Mouse (Mus musculus): ENCODE results near the gene Eml1. TPM values are rescaled to one million over a fixed set of nuclear protein-coding genes. Genes with fewer than 3 reads are reported as not detected.

The Eml1 gene
- total RNA-seq, 1 experiment: 4.2 TPM

DNA sequence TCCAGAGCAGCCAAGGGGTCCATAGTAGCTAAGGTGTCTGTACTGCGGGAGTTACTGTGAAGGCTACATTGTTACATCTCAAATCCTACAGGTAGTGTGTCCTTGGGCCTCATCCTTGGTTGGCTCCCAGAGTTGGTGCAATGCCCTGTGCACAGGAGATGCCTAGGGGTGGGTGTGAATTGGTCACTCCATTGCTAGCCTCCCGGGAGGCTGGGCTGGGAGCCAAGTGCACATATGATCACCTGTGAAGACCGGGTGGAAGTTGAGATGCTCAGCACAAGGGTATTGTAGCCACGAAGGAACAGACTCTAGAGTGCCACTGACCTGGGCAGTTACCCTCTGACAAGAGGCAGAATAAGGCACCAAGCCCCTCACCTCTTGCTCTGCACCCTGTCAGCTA is 22.3 kb downstream of the Eml1 start:
- DNase-seq (ENCODE audit: low read depth, low spot score): no peak
- TF ChIP-seq MAFK (IDR thresholded peaks at IDR 0.05; ENCODE audit: insufficient read depth, low read depth, low read length) (no peak), ZNF384 (IDR thresholded peaks at IDR 0.05; ENCODE audit: low read depth, low read length) (no peak), ZC3H11A (IDR thresholded peaks at IDR 0.05; ENCODE audit: borderline replicate concordance, low read depth, low read length) (no peak), HCFC1 (IDR thresholded peaks at IDR 0.05; ENCODE audit: borderline replicate concordance, insufficient read depth, low read length) (no peak), CHD2 (IDR thresholded peaks at IDR 0.05; ENCODE audit: low read depth, low read length) (no peak)
- Histone ChIP-seq H3K4me3 (ENCODE audit: insufficient read depth in 1 of 2, low read depth in 1 of 2, low read length in 2 of 2, poor library complexity in 1 of 2, severe bottlenecking in 1 of 2) (no peak overlapping the region), H3K36me3 (ENCODE audit: control insufficient read depth, insufficient read depth, low read length, poor library complexity, severe bottlenecking) (no peaks in the 10 kb centered on the region), H3K9me3 (ENCODE audit: control insufficient read depth, insufficient read depth, low read depth, low read length) (no peaks in the 10 kb centered on the region), H3K4me1 (ENCODE audit: control insufficient read depth in 2 of 2, insufficient read depth in 2 of 2, low read length in 2 of 2, poor library complexity in 1 of 2) (no peaks in the 10 kb centered on the region; a peak in 1 of 4 replicates), H3K27ac (ENCODE audit: insufficient read depth, low read depth, low read length, poor library complexity, severe bottlenecking) (no peak overlapping the region), H3K9ac (ENCODE audit: insufficient read depth, low read depth, low read length, poor library complexity, severe bottlenecking) (no peak overlapping the region)
- in situ Hi-C loops (cut with MboI; ENCODE audit: low sequenced_read_pairs in 2 of 2, unreplicated experiment in 2 of 2): no loop called here

DNA sequence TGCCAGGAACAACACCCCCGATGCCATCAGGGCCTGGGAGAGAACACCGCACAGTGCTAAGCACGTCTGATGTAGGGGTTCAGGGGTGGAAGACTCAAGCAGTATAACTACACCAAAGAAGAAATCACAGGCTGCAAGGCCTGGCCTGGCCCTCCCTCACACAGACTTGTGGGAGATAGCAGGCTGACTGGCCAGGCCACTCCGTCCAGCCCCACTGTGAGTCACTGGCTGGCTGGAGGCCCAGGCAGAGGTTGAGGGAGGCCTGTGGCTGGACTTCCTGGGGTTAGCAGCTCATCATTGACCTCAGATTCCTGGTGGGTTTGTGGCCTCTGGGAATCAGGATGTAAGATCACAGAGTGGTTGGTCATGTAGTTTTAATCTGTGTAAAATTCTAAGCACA is 22.9 kb downstream of the Eml1 start:
- H3K27ac ChIP-seq (ENCODE audit: insufficient read depth, low read depth, low read length, poor library complexity, severe bottlenecking): no peak overlapping the region
- H3K4me3 ChIP-seq (ENCODE audit: insufficient read depth in 1 of 2, low read depth in 1 of 2, low read length in 2 of 2, poor library complexity in 1 of 2, severe bottlenecking in 1 of 2): no peak overlapping the region
- H3K9me3 ChIP-seq (ENCODE audit: control insufficient read depth, insufficient read depth, low read depth, low read length): no peaks in the 10 kb centered on the region
- in situ Hi-C loops (cut with MboI; ENCODE audit: low sequenced_read_pairs in 2 of 2, unreplicated experiment in 2 of 2): no loop called here
- no peak for DNase-seq (ENCODE audit: low read depth, low spot score)
- TF ChIP-seq HCFC1 (IDR thresholded peaks at IDR 0.05; ENCODE audit: borderline replicate concordance, insufficient read depth, low read length): no peak
- TF ChIP-seq ZNF384 (IDR thresholded peaks at IDR 0.05; ENCODE audit: low read depth, low read length): no peak
- no peak for TF ChIP-seq ZC3H11A (IDR thresholded peaks at IDR 0.05; ENCODE audit: borderline replicate concordance, low read depth, low read length)
- no peak for TF ChIP-seq MAFK (IDR thresholded peaks at IDR 0.05; ENCODE audit: insufficient read depth, low read depth, low read length)
- TF ChIP-seq CHD2 (IDR thresholded peaks at IDR 0.05; ENCODE audit: low read depth, low read length): no peak
- no peaks in the 10 kb centered on the region; a peak in 1 of 4 replicates for H3K4me1 ChIP-seq (ENCODE audit: control insufficient read depth in 2 of 2, insufficient read depth in 2 of 2, low read length in 2 of 2, poor library complexity in 1 of 2)
- H3K9ac ChIP-seq (ENCODE audit: insufficient read depth, low read depth, low read length, poor library complexity, severe bottlenecking): no peak overlapping the region
- H3K36me3 ChIP-seq (ENCODE audit: control insufficient read depth, insufficient read depth, low read length, poor library complexity, severe bottlenecking): no peaks in the 10 kb centered on the region

DNA sequence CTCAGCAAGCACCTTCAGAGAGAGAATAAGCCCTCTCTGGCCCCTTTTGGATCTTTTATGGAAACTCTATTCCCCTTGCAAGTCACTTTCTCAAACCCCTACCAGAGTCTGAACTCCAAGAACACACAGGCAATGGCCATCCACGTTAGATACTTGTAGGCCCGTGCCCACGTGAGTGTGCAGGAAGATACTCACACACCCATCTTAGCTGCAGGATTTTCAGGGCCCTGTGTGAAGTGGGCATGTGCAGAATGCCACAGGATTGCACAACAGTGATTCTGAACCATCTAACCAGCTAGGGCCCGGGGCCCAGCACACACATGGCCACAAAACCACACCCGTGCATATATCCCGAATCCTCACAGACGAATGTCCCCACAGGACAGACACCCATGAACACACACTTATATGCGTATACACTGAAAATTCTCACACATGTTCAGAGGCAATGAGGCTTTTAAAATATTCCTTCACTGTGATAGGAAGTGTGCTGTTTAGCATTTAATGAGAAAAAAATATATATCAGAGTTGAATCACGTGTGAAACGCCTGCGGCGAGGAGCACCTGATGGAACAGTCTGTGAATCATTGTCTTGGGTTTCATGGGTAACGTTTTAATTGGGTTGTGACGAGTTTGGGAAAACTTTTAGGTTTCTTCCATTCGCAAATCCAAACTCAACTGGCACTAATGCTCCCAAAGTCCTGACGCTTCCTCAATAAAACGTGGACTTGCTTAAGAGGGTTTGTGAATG is 24.0 kb downstream of the Eml1 start:
- no peak overlapping the region for H3K4me3 ChIP-seq (ENCODE audit: insufficient read depth in 1 of 2, low read depth in 1 of 2, low read length in 2 of 2, poor library complexity in 1 of 2, severe bottlenecking in 1 of 2)
- DNase-seq (ENCODE audit: low read depth, low spot score): no peak
- TF ChIP-seq CHD2 (IDR thresholded peaks at IDR 0.05; ENCODE audit: low read depth, low read length): no peak
- TF ChIP-seq ZC3H11A (IDR thresholded peaks at IDR 0.05; ENCODE audit: borderline replicate concordance, low read depth, low read length): no peak
- TF ChIP-seq ZNF384 (IDR thresholded peaks at IDR 0.05; ENCODE audit: low read depth, low read length): no peak
- TF ChIP-seq MAFK (IDR thresholded peaks at IDR 0.05; ENCODE audit: insufficient read depth, low read depth, low read length): no peak
- TF ChIP-seq HCFC1 (IDR thresholded peaks at IDR 0.05; ENCODE audit: borderline replicate concordance, insufficient read depth, low read length): no peak
- no peaks in the 10 kb centered on the region; a peak in 1 of 4 replicates for H3K4me1 ChIP-seq (ENCODE audit: control insufficient read depth in 2 of 2, insufficient read depth in 2 of 2, low read length in 2 of 2, poor library complexity in 1 of 2)
- H3K9me3 ChIP-seq (ENCODE audit: control insufficient read depth, insufficient read depth, low read depth, low read length): no peaks in the 10 kb centered on the region
- no peak overlapping the region for H3K27ac ChIP-seq (ENCODE audit: insufficient read depth, low read depth, low read length, poor library complexity, severe bottlenecking)
- H3K36me3 ChIP-seq (ENCODE audit: control insufficient read depth, insufficient read depth, low read length, poor library complexity, severe bottlenecking): no peaks in the 10 kb centered on the region
- no peak overlapping the region for H3K9ac ChIP-seq (ENCODE audit: insufficient read depth, low read depth, low read length, poor library complexity, severe bottlenecking)
- in situ Hi-C loops (cut with MboI; ENCODE audit: low sequenced_read_pairs in 2 of 2, unreplicated experiment in 2 of 2): no loop called here

GRCm38 (mm10) chr12:108395285-108395660 is 24.5 kb downstream of the Eml1 start:
- DNase-seq (ENCODE audit: low read depth, low spot score): no peak
- H3K9ac ChIP-seq (ENCODE audit: insufficient read depth, low read depth, low read length, poor library complexity, severe bottlenecking): no peak overlapping the region
- in situ Hi-C loops (cut with MboI; ENCODE audit: low sequenced_read_pairs in 2 of 2, unreplicated experiment in 2 of 2): no loop called here
- no peak overlapping the region for H3K4me3 ChIP-seq (ENCODE audit: insufficient read depth in 1 of 2, low read depth in 1 of 2, low read length in 2 of 2, poor library complexity in 1 of 2, severe bottlenecking in 1 of 2)
- H3K4me1 ChIP-seq (ENCODE audit: control insufficient read depth in 2 of 2, insufficient read depth in 2 of 2, low read length in 2 of 2, poor library complexity in 1 of 2): no peaks in the 10 kb centered on the region; a peak in 1 of 4 replicates
- TF ChIP-seq HCFC1 (IDR thresholded peaks at IDR 0.05; ENCODE audit: borderline replicate concordance, insufficient read depth, low read length): no peak
- H3K27ac ChIP-seq (ENCODE audit: insufficient read depth, low read depth, low read length, poor library complexity, severe bottlenecking): no peak overlapping the region
- no peaks in the 10 kb centered on the region for H3K36me3 ChIP-seq (ENCODE audit: control insufficient read depth, insufficient read depth, low read length, poor library complexity, severe bottlenecking)
- H3K9me3 ChIP-seq (ENCODE audit: control insufficient read depth, insufficient read depth, low read depth, low read length): no peaks in the 10 kb centered on the region
